Mouse (Mus musculus) frontal cortex, adult 2 months (tissue): Measurements from ENCODE around the gene Zfp984. TPM values are rescaled to one million over a fixed set of nuclear protein-coding genes. Genes with fewer than 3 reads are reported as not detected.

Experiments
- polyA plus RNA-seq: library from polyadenylated mRNA; depleted of rRNA; stranded (reverse); fragments of >200 nt; gene quantifications from 2 replicates; pipeline ENCODE4 v1.2.3, GENCODE M21; 2012; rRNA removed

The Zfp984 gene
- polyA plus RNA-seq, 1 experiment = 4.0 TPM

Other genes starting within 250 kb of the Zfp984 start
- gene Zfp979, start 167.3 kb downstream of the Zfp984 start, polyA plus RNA-seq = 0.97 and 1.0 TPM in 2 replicates
- not detected in 2 replicates for gene Zfp534, start 107.2 kb downstream of the Zfp984 start, polyA plus RNA-seq
- gene Zfp933, start 38.6 kb upstream of the Zfp984 start, polyA plus RNA-seq = 10.5 and 10.9 TPM in 2 replicates
- 51.3 and 66.8 TPM in 2 replicates for gene Miip, start 59.0 kb upstream of the Zfp984 start, polyA plus RNA-seq
- gene Fv1, start 59.2 kb upstream of the Zfp984 start, polyA plus RNA-seq = 5.6 and 7.5 TPM in 2 replicates
- gene Mfn2, start 94.9 kb upstream of the Zfp984 start, polyA plus RNA-seq = 100 and 102 TPM in 2 replicates
- gene Plod1, start 127.0 kb upstream of the Zfp984 start, polyA plus RNA-seq = 18.8 and 20.3 TPM in 2 replicates
- gene 2510039O18Rik, start 131.1 kb upstream of the Zfp984 start, polyA plus RNA-seq = 32.6 and 32.9 TPM in 2 replicates
- gene Nppb, start 176.0 kb upstream of the Zfp984 start, polyA plus RNA-seq = 0.15 and 0.16 TPM in 2 replicates
- 13.9 and 14.6 TPM in 2 replicates for gene Nppa, start 190.9 kb upstream of the Zfp984 start, polyA plus RNA-seq
- 42.8 and 46.9 TPM in 2 replicates for gene Clcn6, start 229.0 kb upstream of the Zfp984 start, polyA plus RNA-seq
- gene Mthfr, start 229.3 kb upstream of the Zfp984 start, polyA plus RNA-seq = 28.7 and 34.2 TPM in 2 replicates